Mouse (Mus musculus): ENCODE results near the gene Capn15.

GRCm38 (mm10) chr17:25925348-25925747, 60.2 kb downstream of the Capn15 start:
- no peak for TF ChIP-seq POLR2A (IDR thresholded peaks at IDR 0.05; ENCODE audit: low read depth, low read length)
- no peak for TF ChIP-seq CTCF (IDR thresholded peaks at IDR 0.05; ENCODE audit: extremely low read depth, insufficient read length, insufficient replicate concordance, low read depth, low read length)

Measured in small intestine, adult 2 months (tissue).